Mouse (Mus musculus): ENCODE measurements around the gene Dennd1a.

The Dennd1a gene

DNA sequence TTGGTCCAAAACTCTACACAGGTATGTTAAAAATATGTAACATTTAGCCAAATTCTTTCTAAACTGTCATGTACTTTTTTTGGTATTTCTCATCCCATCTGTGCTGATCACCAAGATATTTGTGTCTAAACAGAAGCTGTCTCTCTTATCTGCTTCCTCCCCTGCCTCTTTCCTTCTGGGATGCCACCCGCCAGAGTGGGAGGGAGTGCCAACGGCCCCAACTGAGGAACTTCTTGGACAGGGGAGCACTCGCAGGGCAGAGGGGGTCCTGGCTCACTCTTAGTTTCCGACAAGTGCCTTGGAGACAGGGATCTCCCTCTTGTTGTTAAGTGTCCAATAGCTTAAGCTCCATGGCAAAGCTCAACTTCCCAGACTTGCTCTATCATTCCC lies 263.5 kb downstream of the Dennd1a start:
- DNase-seq = peak; percentile 36

DNA sequence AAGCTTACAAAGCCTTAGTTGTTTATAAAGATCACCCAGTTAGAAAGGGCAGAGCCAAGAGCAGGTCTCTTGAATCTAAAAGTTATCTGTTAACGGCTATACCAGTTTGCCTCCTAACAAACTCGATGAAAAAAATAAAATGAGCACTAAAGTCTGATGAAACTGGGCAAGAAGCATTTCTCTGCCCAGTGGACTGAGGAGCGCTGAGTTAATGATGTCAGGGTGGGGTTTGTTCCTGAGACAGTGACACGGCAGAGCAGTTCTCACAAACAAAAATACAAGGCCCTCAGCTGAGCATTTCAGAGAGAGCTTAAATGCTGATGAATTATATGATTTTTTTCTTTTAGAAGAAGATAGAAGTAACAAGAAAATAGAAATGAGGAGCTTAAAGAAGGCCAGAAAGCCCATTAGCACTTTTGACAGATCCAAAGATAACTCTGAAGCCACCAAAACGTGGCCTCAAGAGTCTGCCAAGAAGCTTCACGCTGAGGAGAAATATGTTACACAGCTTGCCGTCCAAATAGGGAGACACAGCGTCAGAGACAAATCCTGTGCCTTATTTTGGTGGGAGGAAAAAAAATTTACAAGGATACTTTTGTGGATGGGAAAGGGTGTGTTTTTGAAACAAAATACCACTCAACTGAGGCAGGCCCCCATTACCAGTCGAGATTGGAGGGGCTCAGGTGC lies 264.0 kb downstream of the Dennd1a start:
- DNase-seq = no peak

GRCm38 (mm10) chr2:38021166-38021565 lies 266.0 kb downstream of the Dennd1a start:
- no peak for DNase-seq

DNA sequence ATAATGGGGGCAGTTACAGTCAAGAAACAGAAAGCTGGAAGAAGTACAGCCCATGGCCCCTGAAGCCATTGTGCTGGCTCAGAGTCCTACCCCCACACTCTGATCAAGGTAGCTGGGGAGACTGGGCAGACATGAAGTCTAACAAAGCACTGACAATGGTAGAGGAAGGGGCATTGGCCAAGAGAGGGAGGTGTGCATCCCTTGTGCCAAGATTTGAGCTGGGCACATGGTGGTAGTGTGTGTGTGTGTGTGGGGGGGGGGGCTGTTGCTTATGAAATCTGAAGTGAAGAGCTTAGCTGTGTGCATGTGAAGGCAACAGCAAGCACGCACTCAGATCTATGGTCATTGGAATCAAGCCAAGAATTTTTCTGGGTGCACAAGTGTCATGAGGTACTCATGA lies 272.5 kb downstream of the Dennd1a start:
- DNase-seq = no peak

DNA sequence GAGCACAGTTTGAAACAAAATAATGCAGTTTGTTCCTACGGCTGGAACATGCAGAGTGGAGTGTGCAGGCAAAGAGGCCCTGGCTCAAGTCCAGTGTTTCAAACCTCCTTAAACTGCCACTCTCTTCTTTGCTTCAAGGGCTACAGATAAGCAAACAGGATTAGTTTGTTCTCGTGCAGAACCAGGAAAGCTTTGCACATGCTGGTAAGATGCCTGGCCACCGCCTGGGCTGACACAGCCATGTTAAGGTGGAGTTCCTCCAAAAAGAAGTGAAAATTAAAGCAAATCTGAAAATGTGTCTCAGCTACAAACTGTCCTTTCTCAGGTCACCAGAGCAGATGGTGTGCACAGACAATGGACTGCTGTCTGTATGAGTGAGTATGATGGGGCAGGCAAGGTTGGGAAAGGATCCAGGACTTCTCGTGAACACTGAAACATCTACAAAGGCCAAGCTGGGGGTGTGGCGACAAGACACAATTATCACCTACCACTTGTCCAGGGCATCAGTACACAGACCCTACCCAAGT lies 273.3 kb downstream of the Dennd1a start:
- no peak for DNase-seq

- DNase-seq = no peak
Observed at GRCm38 (mm10) chr2:38007238-38007637, 280.0 kb downstream of the Dennd1a start.

DNA sequence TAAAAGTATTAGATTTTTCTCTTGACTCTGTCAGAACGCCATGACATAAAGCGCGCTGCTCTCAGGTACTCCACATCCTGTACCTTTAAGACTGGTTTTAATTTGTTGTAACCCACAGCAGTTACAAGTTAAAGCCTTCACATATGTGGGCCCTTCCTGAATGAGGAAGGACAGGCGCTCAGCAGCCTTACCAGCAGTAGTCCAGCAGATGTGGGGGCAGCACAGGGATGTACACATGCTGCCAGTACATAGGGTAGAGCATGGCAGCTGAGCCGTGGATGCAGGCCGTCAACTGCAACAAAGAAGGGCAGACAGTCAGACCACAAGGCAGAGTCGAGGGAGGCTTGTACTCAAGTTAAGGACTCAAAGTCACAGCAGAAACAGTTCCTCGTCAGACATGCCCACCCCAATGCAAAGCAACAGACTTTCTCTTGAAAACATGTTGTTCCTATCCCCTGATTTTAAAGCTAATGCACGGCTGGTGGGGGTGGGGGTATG lies 284.0 kb downstream of the Dennd1a start:
- DNase-seq = no peak

DNA sequence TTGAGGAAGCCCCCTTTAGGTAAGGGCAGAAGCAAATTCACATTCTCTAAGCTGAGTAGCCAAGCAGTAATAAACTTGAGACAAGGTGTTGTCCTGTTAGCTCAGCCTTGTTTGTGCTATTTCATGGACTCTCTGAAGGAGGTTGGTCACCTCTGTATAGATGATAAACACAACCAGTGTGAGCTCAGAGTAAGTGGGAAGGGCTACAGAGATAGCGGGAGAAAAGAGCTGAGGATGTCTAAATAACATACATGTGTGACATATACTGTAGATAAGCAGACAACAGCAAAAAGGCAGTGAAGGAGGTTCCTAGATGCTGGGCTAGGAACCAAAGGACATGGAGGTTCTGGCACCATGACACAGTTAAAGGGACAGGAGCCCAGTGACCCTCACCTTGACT lies 286.2 kb downstream of the Dennd1a start:
- no peak for DNase-seq

- DNase-seq = no peak
Observed at GRCm38 (mm10) chr2:37997966-37998365, 289.2 kb downstream of the Dennd1a start.

- DNase-seq = no peak
Observed at GRCm38 (mm10) chr2:37989091-37989490, 298.1 kb downstream of the Dennd1a start.

DNA sequence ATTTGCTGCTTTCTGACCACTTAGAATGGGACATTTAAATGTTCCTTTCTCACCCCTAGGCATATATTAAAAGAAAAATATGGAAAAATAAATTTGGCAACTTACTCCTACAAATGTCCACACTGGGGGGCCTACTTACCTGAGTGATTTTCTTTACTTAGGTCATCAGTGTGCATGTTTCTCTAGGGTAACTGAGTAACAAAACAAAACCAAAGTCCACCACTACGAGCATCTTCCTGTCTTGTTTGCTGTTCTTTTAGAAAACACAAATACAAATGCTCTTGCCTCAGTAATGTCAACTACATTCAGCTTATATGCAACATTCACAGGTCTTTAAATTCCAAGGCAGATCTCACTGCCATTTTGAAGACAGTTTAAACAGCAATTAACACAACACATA lies 298.9 kb downstream of the Dennd1a start:
- DNase-seq = no peak

- DNase-seq = no peak
Observed at GRCm38 (mm10) chr2:37985690-37986222, 301.4 kb downstream of the Dennd1a start.

- DNase-seq = no peak
Observed at GRCm38 (mm10) chr2:37982714-37983113, 304.5 kb downstream of the Dennd1a start.

GRCm38 (mm10) chr2:37981562-37982403 lies 305.4 kb downstream of the Dennd1a start:
- no peak for DNase-seq

DNA sequence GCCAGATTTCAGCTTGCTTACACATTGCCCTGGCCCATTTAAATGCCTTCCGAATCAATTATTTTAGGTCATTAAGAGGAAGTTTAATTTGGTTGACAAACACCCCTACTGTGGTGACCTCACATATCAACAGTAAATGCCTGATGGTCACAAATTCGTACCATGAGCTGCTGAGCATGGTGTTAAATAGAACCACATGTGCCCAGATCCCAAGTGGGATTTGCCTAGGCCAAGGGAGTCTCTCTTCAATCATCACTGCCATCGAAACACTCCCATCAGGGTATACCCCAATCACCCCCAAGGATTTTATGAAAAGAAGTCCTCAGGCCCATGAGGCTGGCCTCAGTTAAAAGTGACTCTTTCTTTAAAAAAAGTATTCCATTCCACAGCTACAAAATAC lies 313.0 kb downstream of the Dennd1a start:
- DNase-seq = no peak

- DNase-seq = no peak
Observed at GRCm38 (mm10) chr2:37972621-37973020, 314.6 kb downstream of the Dennd1a start.

DNA sequence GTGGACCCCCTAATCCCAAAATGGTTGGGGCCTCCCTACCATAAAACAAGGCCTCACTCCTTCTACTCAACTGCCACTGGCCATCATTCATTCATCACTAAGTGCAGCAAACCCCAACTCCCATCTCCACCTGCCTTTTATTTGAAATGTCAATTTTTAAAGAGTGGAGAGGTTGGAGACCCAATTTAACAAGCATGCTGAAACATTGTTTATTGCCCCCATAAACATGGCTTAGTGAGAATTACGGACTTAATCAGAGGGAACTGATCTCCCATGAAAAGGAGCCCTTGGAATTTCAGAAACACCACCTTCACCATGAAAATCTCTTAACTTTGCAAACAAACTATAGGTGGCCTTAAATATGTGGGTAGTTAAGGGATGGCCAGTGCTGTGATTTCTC lies 315.5 kb downstream of the Dennd1a start:
- no peak for DNase-seq

DNA sequence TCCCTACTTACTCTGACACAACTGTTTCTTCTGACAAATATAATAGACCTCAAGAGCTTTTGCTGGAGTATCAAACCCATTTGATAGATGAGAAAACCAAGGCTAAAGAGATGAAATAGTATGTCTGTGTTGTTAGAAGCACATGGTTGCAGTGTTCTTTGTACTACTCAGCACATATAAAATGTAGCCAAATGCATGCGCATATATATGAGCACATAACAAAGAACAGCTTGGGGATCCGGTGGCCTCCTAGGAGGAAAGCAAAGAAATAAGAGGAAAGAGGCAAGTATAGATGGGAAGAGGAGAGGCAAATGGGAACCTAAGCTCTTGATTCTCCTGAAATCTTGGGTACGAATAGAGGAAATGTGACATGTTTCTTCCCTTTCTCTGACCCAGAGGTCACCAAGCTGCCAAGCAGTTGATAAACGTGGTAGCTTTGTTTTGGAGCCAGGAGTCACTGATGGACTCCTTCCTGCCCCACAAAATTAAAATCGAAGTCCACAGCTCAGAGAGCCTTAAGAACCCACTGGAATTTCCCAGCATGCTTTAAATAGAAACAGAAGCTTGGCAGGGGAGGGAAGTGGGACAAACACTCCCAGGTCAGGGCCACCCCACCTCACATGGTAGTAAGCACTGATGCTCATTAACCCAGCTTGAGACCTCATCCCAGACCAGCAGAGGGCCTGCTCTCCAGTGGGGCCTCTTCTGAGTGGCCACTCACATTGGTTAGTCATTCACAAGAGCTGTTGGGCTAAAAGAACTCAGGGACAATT lies 317.3 kb downstream of the Dennd1a start:
- no peak for DNase-seq

DNA sequence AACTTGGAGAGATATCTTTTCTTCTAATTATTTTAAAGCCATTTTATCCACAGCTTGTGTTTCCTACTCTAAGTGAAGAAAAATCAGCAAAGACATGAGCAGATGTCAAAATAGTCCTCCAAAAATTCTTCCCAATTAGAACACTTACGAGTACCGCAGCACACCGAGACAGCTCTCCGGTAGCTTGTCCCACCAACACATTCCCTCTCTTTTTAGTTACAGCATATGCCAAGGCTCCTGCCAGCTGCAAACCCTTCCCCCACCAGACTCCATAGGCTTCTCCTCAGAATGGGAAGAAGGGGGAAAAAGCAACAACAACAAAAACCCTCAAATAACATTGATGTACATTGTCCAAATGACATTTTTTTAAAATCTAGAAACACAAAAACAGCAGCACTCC lies 322.7 kb downstream of the Dennd1a start:
- peak; percentile 40 for DNase-seq

- DNase-seq = no peak
Observed at GRCm38 (mm10) chr2:37963362-37963761, 323.8 kb downstream of the Dennd1a start.

DNA sequence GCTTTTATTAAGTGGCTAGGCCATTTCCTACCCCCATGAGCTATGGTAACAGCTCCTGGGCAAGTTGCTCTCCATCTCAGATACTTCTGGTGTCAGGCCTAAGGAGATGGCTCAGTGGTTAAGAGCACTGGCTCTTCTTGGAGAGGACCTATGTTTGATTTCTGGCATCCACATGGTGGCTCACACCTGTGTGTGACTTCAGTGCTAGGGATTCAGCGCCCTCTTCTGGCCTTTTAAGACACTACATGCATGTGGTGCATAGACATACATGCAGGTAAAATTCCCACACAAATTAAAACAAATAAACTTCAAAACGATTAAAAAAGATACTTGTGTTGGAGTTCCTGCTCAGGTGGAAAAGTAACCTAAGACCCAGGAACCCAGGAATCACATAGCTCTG lies 338.8 kb downstream of the Dennd1a start:
- DNase-seq = no peak

GRCm38 (mm10) chr2:37945598-37946336 lies 341.4 kb downstream of the Dennd1a start:
- DNase-seq = no peak

All from right cerebral cortex, postnatal 25 days (tissue).